Mouse (Mus musculus) adrenal gland, postnatal 25 days (tissue): Measurements from ENCODE around the gene Rgr. TPM values are rescaled to one million over a fixed set of nuclear protein-coding genes. Genes with fewer than 3 reads are reported as not detected.
"Not testable (repeated sequence)": the region's sequence is repeated elsewhere in the genome, so short reads cannot be mapped to it uniquely, and the experiment has no call there.

ENCODE experiments used
- DNase-seq: peaks from one replicate; pipeline ENCODE4 v3.0.0; 2021; ENCODE audit warnings: mixed read lengths
- total RNA-seq: library from RNA; stranded (reverse); gene quantifications from 2 replicates; pipeline ENCODE4 v1.2.3, GENCODE M21; 2021

The Rgr gene
- total RNA-seq, 1 experiment from 2014 or later, result not detected

DNA sequence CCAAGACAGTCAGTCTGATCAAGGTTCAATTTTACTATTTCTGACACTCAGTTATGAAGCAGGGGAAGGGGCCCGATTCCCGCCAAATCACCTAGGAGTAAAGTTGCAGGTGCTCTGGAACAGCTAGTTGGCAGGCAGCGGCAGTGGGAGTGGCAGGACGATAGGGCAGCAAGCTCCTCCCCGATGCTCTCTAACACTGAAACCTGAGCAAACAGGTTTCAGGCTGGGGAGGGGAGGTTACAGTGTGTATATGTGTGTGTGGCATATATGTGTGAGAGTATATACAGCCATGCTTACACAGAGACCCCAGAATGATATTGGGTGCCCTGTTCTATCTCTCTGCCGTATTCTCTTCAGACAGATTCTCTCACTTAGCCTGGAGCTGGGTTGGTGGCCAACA lies 48.0 kb downstream of the Rgr start:
- DNase-seq, result not testable (repeated sequence)

DNA sequence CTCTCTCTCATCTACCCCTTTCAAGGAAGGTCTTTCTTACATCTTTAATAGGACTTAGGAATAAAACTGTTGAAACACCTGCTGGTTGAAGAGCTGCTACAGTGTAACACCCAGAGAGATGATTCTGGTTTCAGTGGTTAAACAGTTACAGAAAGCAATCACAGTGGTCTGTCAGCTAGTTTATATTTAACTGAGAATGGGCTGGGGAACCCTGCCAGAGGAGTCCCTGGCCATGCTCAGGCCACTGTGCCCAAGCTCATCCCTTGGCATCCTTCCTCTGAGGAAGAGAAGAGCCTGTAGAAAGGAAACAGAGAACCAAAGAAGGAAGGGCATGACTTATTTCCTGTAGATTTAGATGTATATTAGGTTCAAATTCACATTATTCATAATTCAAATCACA lies 59.0 kb downstream of the Rgr start:
- DNase-seq, result no peak

DNA sequence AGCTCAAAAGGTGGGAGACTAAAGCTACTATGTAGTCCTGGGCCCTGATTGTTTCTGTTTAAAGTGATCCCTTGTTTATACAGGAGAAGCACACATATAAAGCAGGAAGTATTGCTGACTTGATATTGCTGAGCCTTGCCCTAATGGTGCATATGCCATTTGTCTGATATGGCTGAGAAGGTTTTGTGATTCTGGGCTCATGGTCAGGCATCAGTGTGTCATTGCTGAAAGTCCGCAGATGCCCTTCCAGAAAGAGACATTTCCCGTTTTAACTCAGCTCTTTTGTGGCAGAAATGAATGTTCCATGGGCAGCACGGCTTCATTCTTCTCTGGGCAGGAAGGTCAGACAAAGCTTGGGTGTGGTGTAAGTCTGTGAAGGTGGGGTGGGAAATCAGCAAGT lies 63.1 kb downstream of the Rgr start:
- DNase-seq, result no peak

Other genes with a start within 250 kb of the Rgr start
- gene Ccser2, start 80.2 kb downstream of the Rgr start, total RNA-seq, result 31.3 and 33.2 TPM in 2 replicates
- gene Lrit1, start 5.9 kb upstream of the Rgr start, total RNA-seq, result not detected in 2 replicates
- gene Lrit2, start 19.0 kb upstream of the Rgr start, total RNA-seq, result not detected in 2 replicates
- 0.06 TPM in 1 of 2 replicates, not detected in the other for gene Cdhr1, start 49.4 kb upstream of the Rgr start, total RNA-seq
- gene 2610528A11Rik, start 65.1 kb upstream of the Rgr start, total RNA-seq, result 0.73 and 1.3 TPM in 2 replicates
- 678 and 710 TPM in 2 replicates for gene Ghitm, start 86.3 kb upstream of the Rgr start, total RNA-seq